Mouse (Mus musculus) midbrain, embryonic 16.5 days (tissue): Measurements from ENCODE around the gene Zfp1. TPM values are rescaled to one million over a fixed set of nuclear protein-coding genes. Genes with fewer than 3 reads are reported as not detected.

ENCODE experiments used
- ATAC-seq: fragments of 200-750 bp; cut with Nextera tagmentation; 2 replicates; pipeline ENCODE4 v1.8.0; 2017; ENCODE audit warnings: moderate TSS enrichment
- H3K27ac ChIP-seq: fragments of 300-500 bp; sonication (generic); 2 replicates; pipeline ENCODE4 v1.5.1; 2014; ENCODE audit warnings: mild to moderate bottlenecking, low read length, mixed read lengths
- H3K27me3 ChIP-seq: fragments of 300-500 bp; sonication (generic); 2 replicates; pipeline ENCODE4 v1.6.1; 2014; ENCODE audit warnings: low read depth, low read length, mixed read lengths; ENCODE audit not compliant: control insufficient read depth, insufficient read depth
- H3K36me3 ChIP-seq: fragments of 300-500 bp; sonication (generic); 2 replicates; pipeline ENCODE4 v1.6.1; 2014; ENCODE audit warnings: mild to moderate bottlenecking, low read length, moderate library complexity, mixed read lengths; ENCODE audit not compliant: control insufficient read depth, insufficient read depth
- H3K4me1 ChIP-seq: fragments of 300-500 bp; sonication (generic); 2 replicates; pipeline ENCODE4 v1.6.1; 2014; ENCODE audit warnings: mild to moderate bottlenecking, low read length, mixed read lengths; ENCODE audit not compliant: control insufficient read depth, insufficient read depth
- H3K4me2 ChIP-seq: fragments of 300-500 bp; sonication (generic); 2 replicates; pipeline ENCODE4 v1.6.1; 2014; ENCODE audit warnings: mild to moderate bottlenecking, low read length, mixed read lengths
- H3K4me3 ChIP-seq: fragments of 300-500 bp; sonication (generic); 2 replicates; pipeline ENCODE4 v1.5.1; 2014; ENCODE audit warnings: low read depth, mild to moderate bottlenecking, low read length, moderate library complexity, mixed read lengths
- H3K9ac ChIP-seq: fragments of 300-500 bp; sonication (generic); 2 replicates; pipeline ENCODE4 v1.6.1; 2014; ENCODE audit warnings: low read depth, low read length, mixed read lengths
- H3K9me3 ChIP-seq: fragments of 300-500 bp; sonication (generic); replicated peaks from 2 replicates; pipeline ENCODE4 v1.6.1; 2014; ENCODE audit warnings: mild to moderate bottlenecking, low read length, mixed read lengths; ENCODE audit not compliant: control insufficient read depth, poor library complexity, severe bottlenecking
- WGBS: fragments of 180-500 bp; shearing (Covaris S2); extraction: QIAGEN DNeasy Blood & Tissue Kit; methylation state at CpG from one replicate; pipeline ENCODE4 v1.1.7; 2014; 5-methylcytosine and 5-hydroxymethylcytosine counted together
- polyA plus RNA-seq: library from polyadenylated mRNA; unstranded; fragments of >200 nt; fragmentation: Nextera tagmentation; extraction: Ambion mirVana; gene quantifications from 2 replicates; pipeline ENCODE4 v1.2.1, GENCODE M21; 2015

The Zfp1 gene
- polyA plus RNA-seq, 1 experiment from 2014 or later = 26.7 TPM

- no peaks in the 10 kb centered on the region for H3K4me1 ChIP-seq
- no peak overlapping the region for H3K9ac ChIP-seq
- H3K4me3 ChIP-seq = no peak overlapping the region
- H3K27me3 ChIP-seq = no peaks in the 10 kb centered on the region
- WGBS = 88% methylated on average over 7 of the region's 7 CpGs
- no peak overlapping the region for H3K4me2 ChIP-seq
- H3K27ac ChIP-seq = no peak overlapping the region
- no peaks in the 10 kb centered on the region; the same call in 1 of the 2 replicates for H3K9me3 ChIP-seq
- no peaks in the 10 kb centered on the region for H3K36me3 ChIP-seq
- no peak for ATAC-seq
Measured at GRCm38 (mm10) chr8:111678848-111679247, 35.6 kb downstream of the Zfp1 start.

GRCm38 (mm10) chr8:111680423-111681028, 37.3 kb downstream of the Zfp1 start:
- Histone ChIP-seq H3K36me3 (no peaks in the 10 kb centered on the region), H3K4me1 (no peaks in the 10 kb centered on the region)
- no peak for ATAC-seq

DNA sequence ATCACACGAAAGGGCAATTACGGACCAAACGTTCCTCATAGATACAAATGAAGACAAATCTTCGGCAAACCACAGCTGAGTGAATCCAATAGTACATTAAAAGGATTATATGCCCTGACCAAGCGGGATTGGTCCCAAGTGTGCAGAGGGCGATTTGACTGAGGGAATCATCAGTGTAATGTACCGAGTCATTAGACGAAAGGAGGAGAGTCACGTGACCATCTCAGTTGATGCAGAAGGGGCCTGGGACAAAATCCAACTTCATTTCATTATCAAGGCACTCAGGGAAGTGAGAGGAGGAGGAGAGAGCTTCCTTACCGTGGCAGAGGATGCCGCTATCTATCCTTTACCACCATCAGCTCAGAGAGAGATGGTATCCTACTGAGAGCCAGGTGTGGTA, 38.0 kb downstream of the Zfp1 start:
- Histone ChIP-seq H3K27ac (no peak overlapping the region), H3K9ac (no peak overlapping the region), H3K4me1 (no peaks in the 10 kb centered on the region), H3K4me3 (no peak overlapping the region), H3K9me3 (no peaks in the 10 kb centered on the region; the same call in 1 of the 2 replicates), H3K4me2 (no peak overlapping the region), H3K36me3 (no peaks in the 10 kb centered on the region), H3K27me3 (no peaks in the 10 kb centered on the region)
- ATAC-seq = no peak
- 61% methylated on average over 11 of the region's 11 CpGs for WGBS

More at GRCm38 (mm10) chr8:111680423-111681028, 37.3 kb downstream of the Zfp1 start:
- Histone ChIP-seq H3K27me3 (no peaks in the 10 kb centered on the region), H3K4me2 (no peak overlapping the region; the same call in 1 of the 2 replicates), H3K27ac (no peak overlapping the region), H3K9me3 (no peaks in the 10 kb centered on the region; the same call in 1 of the 2 replicates), H3K4me3 (no peak overlapping the region), H3K9ac (no peak overlapping the region)
- WGBS = 38% methylated on average over 17 of the region's 17 CpGs

GRCm38 (mm10) chr8:111682521-111682920, 39.3 kb downstream of the Zfp1 start:
- H3K9me3 ChIP-seq = no peaks in the 10 kb centered on the region
- WGBS = 35% methylated on average over 9 of the region's 9 CpGs
- H3K4me3 ChIP-seq = no peak overlapping the region
- no peak overlapping the region for H3K9ac ChIP-seq
- no peak overlapping the region for H3K27ac ChIP-seq
- H3K4me2 ChIP-seq = no peak overlapping the region
- no peaks in the 10 kb centered on the region for H3K4me1 ChIP-seq
- no peaks in the 10 kb centered on the region for H3K27me3 ChIP-seq
- no peaks in the 10 kb centered on the region for H3K36me3 ChIP-seq
- no peak for ATAC-seq

DNA sequence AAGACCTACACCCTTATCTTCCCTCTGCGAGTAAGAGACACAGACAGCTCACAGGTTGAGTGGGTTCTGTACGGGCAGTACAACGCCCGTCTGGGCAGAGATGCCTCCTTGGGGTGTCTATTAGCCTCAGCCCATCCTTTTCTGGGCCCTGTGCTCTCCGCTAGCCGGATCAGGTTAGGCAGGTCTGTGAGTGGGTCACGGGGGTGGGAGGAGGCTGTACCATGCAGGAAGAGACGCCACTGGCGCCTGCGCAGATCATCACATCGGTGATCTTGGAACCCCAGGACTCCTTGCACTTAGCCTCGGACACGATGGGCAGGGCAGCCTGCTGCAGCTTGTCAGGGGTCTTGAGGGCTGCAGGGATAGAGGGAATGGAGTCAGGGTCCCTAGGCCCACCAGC, 43.7 kb downstream of the Zfp1 start:
- no peaks in the 10 kb centered on the region for H3K4me1 ChIP-seq
- H3K36me3 ChIP-seq = no peaks in the 10 kb centered on the region
- H3K27ac ChIP-seq = no peak overlapping the region
- H3K9ac ChIP-seq = no peak overlapping the region
- no peak overlapping the region for H3K4me2 ChIP-seq
- no peaks in the 10 kb centered on the region for H3K27me3 ChIP-seq
- no peak overlapping the region for H3K4me3 ChIP-seq
- WGBS = 85% methylated on average over 13 of the region's 13 CpGs
- ATAC-seq = no peak
- H3K9me3 ChIP-seq = no peaks in the 10 kb centered on the region

DNA sequence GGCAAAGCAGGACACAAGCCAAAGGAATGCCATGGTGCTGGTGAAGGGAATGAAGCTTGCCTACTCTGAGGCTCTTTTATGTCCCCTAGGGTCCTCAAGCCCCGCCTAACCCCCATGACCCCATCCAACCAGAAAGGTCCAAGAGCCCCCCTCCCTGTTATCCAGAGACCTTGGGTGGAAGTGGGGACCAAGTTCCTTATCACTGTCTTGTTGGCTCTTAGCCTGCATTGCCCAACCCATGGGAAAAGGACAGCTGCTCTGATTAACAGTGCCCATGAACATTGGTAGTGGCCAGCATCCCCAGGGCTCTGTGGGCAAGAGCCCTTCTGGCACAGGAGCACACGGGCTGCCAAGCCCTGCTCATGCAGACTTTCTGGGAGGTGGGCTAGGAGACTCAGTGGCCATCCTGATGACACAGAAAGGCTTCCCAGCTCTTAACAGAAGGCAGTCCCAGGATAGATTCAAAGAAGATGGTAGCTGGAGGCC, 47.8 kb downstream of the Zfp1 start, which contains the start of gene Ctrb1:
Gene Ctrb1, minus strand, starts transcription at position 51 of the 486 bp plus-strand sequence.
- Histone ChIP-seq H3K4me2 (no peak within 1 kb of the TSS), H3K36me3 (no peaks in the 10 kb centered on the region), H3K4me1 (no peaks in the 10 kb centered on the region), H3K9me3 (no peaks in the 10 kb centered on the region), H3K27me3 (no peaks in the 10 kb centered on the region), H3K9ac (no peak within 1 kb of the TSS), H3K27ac (no peak within 1 kb of the TSS), H3K4me3 (no peak within 1 kb of the TSS)
- 87% methylated on average over 2 of the region's 2 CpGs for WGBS
- no peak for ATAC-seq

DNA sequence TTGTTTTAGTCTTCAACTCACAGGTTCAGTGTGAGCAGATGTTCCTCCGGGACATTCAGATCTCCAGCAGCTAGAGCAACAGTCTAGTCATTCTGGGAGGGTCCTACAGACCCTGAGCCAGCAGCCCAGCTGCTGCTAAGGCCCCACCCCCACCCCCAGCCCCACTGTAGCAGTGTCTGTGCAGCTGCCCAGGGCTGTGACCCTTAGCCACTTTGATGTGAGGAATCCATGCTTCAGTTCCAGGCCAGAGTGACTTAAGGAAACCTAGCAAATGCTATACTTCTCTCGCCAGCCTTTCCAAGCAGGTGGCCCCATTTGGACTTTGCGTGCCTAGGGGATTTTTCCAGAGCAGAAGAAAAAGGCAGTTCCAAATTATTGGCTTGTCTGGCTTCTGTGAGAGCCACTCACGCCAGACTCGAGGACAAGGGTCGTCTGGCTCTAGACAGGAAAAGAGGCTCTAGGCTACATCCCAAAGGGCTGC, 50.1 kb downstream of the Zfp1 start:
- H3K4me3 ChIP-seq = no peak overlapping the region
- H3K36me3 ChIP-seq = no peaks in the 10 kb centered on the region
- no peak overlapping the region for H3K9ac ChIP-seq
- H3K4me1 ChIP-seq = no peaks in the 10 kb centered on the region
- no peaks in the 10 kb centered on the region for H3K9me3 ChIP-seq
- H3K27ac ChIP-seq = no peak overlapping the region
- no peaks in the 10 kb centered on the region for H3K27me3 ChIP-seq
- WGBS = 77% methylated on average over 6 of the region's 6 CpGs
- no peak for ATAC-seq
- H3K4me2 ChIP-seq = no peak overlapping the region

- 80% methylated on average over 7 of the region's 7 CpGs for WGBS
- Histone ChIP-seq H3K4me3 (no peak overlapping the region), H3K27ac (no peak overlapping the region), H3K4me2 (no peak overlapping the region), H3K4me1 (no peaks in the 10 kb centered on the region), H3K27me3 (no peaks in the 10 kb centered on the region), H3K9me3 (no peaks in the 10 kb centered on the region), H3K9ac (no peak overlapping the region), H3K36me3 (no peaks in the 10 kb centered on the region)
- no peak for ATAC-seq
Measured at GRCm38 (mm10) chr8:111695441-111695840, 52.2 kb downstream of the Zfp1 start.

- no peaks in the 10 kb centered on the region for H3K4me1 ChIP-seq
- H3K9me3 ChIP-seq = no peaks in the 10 kb centered on the region
- no peak overlapping the region for H3K4me3 ChIP-seq
- no peak for ATAC-seq
- H3K9ac ChIP-seq = no peak overlapping the region
- H3K36me3 ChIP-seq = no peaks in the 10 kb centered on the region
- no peak overlapping the region for H3K27ac ChIP-seq
- no peak overlapping the region for H3K4me2 ChIP-seq
- 86% methylated on average over 10 of the region's 10 CpGs for WGBS
- no peaks in the 10 kb centered on the region for H3K27me3 ChIP-seq
Measured at GRCm38 (mm10) chr8:111697655-111698054, 54.5 kb downstream of the Zfp1 start.
